In genomic region chr2:7080794-7081783, GRCm38 (mm10) we compare ENCODE assay signal across 8 mouse cellular contexts.
A peak's percentile ranks its signal among the peaks of the same experiment; 100 is the strongest.
DNase-seq lines count a peak whose midpoint lies in the region; ATAC-seq and TF ChIP-seq lines count a peak whose summit lies in the region.

No protein-coding gene starts in this region.

- peak overlapping the region; percentile 84 for H3K27ac ChIP-seq in cortical plate, adult 2 months (ENCODE audit: insufficient read depth, low read length)

- DNase-seq in left cerebral cortex, postnatal 4 days = peak; percentile 59
- no peak for DNase-seq in left cerebral cortex, adult 11 months (ENCODE audit: low spot score)
- peak; percentile 57 for DNase-seq in heart, adult 8-10 months (ENCODE audit: low spot score)
- peak; percentile 35 for DNase-seq in kidney, postnatal 10 days
- peak; percentile 42 for DNase-seq in testis, postnatal 14 days (ENCODE audit: low spot score)
- DNase-seq in thymus, postnatal 10 days (ENCODE audit: low spot score in 2 of 2) = no peak

- peaks cover 16% of the 10 kb centered on the region for H3K4me1 ChIP-seq in cortical plate, adult 2 months (ENCODE audit: control insufficient read depth, insufficient read depth, low read length)

- peak; percentile 61 for ATAC-seq in megakaryocyte-erythroid progenitor cell, adult 5-6 weeks (replicated peaks; ENCODE audit: low FRiP score, low TSS enrichment, poor library complexity, severe bottlenecking)

- no peak for TF ChIP-seq CTCF in cortical plate, adult 2 months (IDR thresholded peaks at IDR 0.05; ENCODE audit: extremely low read depth, insufficient read depth, low read length)

- no peak for TF ChIP-seq POLR2A in cortical plate, adult 2 months (IDR thresholded peaks at IDR 0.05; ENCODE audit: extremely low read depth, insufficient read depth, low read length)

- intact Hi-C loops in left cerebral cortex, postnatal 4 days (cut with DNase I) = loop anchor here (5.0 kb wide), 1 partner anchor 199 kb away; no protein-coding TSS in a partner anchor

- H3K4me3 ChIP-seq in cortical plate, adult 2 months (ENCODE audit: insufficient read depth, low read length) = peak overlapping the region; percentile 14; the same call in 1 of the 2 replicates

Comparison
In these comparisons a context has a peak if more than half of its experiments do, and no peak if none do; other contexts are left out.
1. DNase-seq: peak in left cerebral cortex, postnatal 4 days (single experiment), heart, adult 8-10 months (single experiment), kidney, postnatal 10 days (single experiment) and testis, postnatal 14 days (single experiment); none in left cerebral cortex, adult 11 months (single experiment) and thymus, postnatal 10 days (0 of 2).